Mouse (Mus musculus): Measurements from ENCODE around the gene Foxm1. TPM values are rescaled to one million over a fixed set of nuclear protein-coding genes. Genes with fewer than 3 reads are reported as not detected.

Foxm1 gene
- polyA plus RNA-seq (2015; fragmentation: Nextera tagmentation; extraction: Ambion mirVana): 7.2 and 9.4 TPM in 2 replicates

DNA sequence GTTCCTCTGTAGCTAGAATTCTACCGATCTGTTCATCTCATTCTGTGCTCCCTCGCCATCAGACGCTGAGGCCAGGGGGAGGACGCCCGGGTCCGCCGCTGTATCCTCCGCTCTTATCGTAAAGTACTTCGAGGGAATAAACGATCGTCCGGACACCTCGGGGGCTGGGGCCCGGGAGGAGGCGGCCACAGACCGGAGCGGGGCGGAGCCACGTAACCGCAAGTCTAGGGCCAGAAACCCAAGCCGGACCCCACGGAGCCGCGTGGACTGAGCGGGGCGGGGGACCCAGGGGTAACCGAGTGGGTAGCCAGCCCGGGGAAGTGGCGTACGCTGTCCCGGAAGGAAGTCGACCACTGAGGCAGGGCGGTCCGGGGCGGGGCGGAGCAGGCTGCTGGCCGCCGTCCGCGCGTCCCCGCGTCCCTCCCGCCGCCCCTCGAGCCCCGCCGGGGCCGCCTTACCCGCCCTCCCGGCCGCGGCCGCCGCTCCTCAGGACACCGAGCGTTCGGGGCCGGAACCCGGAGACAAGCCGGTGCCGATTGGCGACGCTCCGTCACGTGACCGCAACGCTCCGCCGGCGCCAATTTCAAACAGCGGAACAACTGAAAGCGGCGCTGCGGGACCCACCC is at the start of gene Foxm1, which contains the start of gene Rhno1:
Foxm1 (plus strand) TSS at position 587 of the 626 bp plus-strand sequence.
Rhno1 (minus strand) TSS at position 531 of the 626 bp plus-strand sequence.
- Histone ChIP-seq H3K36me3 (peaks cover 24% of the 10 kb centered on the region), H3K4me2 (peak within 1 kb of the TSS; percentile 98)
- under 1% methylated on average over 54 of the region's 76 CpGs for WGBS

DNA sequence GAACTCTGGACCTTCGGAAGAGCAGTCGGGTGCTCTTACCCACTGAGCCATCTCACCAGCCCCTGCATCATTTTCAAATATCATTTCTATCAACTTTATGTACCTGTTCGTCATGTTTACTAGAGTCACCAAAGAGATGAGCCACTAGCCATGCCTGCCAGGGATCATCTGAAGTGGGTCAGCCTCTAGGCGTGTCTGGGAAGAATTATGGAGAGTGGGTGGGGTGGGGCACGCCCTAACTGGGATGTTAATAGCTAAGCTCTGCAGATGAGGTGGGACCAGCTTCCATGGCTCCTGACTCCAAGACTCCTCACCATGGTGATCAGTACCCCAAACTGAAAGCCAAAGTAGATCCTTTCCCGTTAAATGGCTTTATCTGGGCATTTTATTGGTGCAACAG is 48.0 kb upstream of the Foxm1 start:
- Histone ChIP-seq H3K36me3 (no peaks in the 10 kb centered on the region), H3K27me3 (no peaks in the 10 kb centered on the region), H3K9ac (no peak overlapping the region), H3K4me2 (no peak overlapping the region), H3K4me1 (replicated peaks) (no peaks in the 10 kb centered on the region), H3K4me3 (no peak overlapping the region), H3K27ac (replicated peaks) (no peak overlapping the region), H3K9me3 (no peaks in the 10 kb centered on the region)
- no peak for ATAC-seq (ENCODE audit: low read depth)
- WGBS: 84% methylated on average over 6 of the region's 6 CpGs

More for the DNA sequence above, at the start of gene Foxm1, which contains the start of gene Rhno1:
- Histone ChIP-seq H3K4me1 (replicated peaks) (peaks cover 31% of the 10 kb centered on the region), H3K27ac (replicated peaks) (peak within 1 kb of the TSS; percentile 90), H3K4me3 (peak within 1 kb of the TSS; percentile 81), H3K27me3 (no peaks in the 10 kb centered on the region), H3K9ac (peak within 1 kb of the TSS; percentile 87), H3K9me3 (no peaks in the 10 kb centered on the region)
- ATAC-seq (ENCODE audit: low read depth): peak; percentile 91

DNA sequence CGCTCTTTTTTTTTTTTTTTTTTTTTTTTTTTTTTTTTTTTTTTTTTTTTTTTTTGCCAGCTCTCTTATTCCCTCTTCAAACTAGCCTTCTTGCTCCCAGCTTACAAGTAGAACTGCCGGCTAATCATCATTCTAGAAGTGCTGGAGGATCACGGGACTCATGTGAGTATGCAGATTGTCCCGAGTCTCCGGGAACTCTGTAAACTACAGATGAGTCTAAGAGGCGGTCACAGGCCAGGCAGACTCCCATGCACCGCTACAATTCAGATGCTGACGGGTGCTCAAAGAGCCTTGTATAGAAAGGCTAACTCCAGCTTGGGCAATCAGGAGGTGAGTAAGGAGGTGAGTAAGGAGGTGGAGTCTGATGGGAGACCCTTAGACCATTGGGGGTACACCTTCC is 47.2 kb upstream of the Foxm1 start:
- WGBS: 75% methylated on average over 8 of the region's 8 CpGs
- no peak for ATAC-seq (ENCODE audit: low read depth)
- Histone ChIP-seq H3K4me2 (no peak overlapping the region), H3K36me3 (no peaks in the 10 kb centered on the region), H3K4me1 (replicated peaks) (no peaks in the 10 kb centered on the region), H3K9ac (no peak overlapping the region), H3K27me3 (no peaks in the 10 kb centered on the region), H3K27ac (replicated peaks) (no peak overlapping the region), H3K4me3 (no peak overlapping the region), H3K9me3 (no peaks in the 10 kb centered on the region)

DNA sequence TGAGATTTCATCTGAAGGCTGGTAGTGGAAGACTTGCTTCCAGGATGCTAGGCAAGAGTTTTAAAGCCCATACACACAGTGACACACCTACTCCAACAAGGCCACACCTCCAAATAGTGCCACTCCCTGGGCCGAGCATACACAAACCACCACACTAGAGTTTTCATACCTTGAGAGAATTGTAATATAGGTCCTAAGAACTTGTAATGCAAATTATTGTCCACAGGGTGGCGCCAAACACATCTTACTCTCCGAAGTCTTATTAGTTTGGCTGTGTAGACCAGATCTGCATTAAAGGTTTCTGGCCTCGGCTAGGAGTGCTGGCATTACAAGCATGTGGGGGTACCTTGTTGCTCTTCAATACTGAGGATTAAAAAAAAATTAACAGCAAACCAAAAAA is 44.5 kb upstream of the Foxm1 start:
- Histone ChIP-seq H3K27me3 (no peaks in the 10 kb centered on the region), H3K36me3 (peaks cover 25% of the 10 kb centered on the region), H3K4me1 (replicated peaks) (no peaks in the 10 kb centered on the region), H3K4me3 (no peak overlapping the region), H3K27ac (replicated peaks) (no peak overlapping the region), H3K9me3 (no peaks in the 10 kb centered on the region), H3K4me2 (no peak overlapping the region), H3K9ac (no peak overlapping the region)
- 16% methylated on average over 4 of the region's 4 CpGs for WGBS
- no peak for ATAC-seq (ENCODE audit: low read depth)

DNA sequence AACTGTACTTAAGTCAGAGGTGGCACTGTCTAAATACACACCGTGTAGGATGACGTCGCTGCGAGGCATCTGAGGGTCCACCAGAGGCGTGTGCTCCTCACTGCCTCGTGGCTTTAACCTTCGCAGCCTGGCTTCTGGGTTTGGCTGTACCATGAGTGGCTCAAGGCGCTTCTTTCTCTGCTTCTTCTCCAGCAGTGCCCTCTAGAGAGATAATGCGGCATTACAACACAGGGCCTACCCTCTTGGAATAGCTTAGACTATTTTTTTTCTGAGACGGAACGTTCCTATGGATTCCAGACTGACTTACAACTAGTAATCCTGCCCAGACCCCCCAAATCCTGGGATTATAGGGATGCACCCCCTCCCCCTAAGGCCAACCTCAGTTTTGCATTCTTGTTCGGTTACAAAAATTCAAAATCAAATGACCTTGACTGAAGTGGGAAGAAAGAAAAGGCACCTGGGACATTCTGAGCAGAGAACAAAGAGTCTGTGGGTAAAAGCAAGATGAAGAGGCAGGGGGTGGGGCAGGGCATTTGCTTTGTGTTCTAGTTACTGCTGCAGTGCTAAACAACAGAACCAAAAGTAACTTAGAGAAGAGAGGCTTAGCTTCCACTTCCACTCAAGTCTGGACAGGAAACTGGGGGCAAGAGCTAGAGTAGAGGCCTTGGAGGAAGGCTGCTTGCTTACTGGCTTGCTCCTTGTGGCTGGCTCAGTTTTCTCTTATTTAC is 28.2 kb upstream of the Foxm1 start:
- peaks cover 23% of the 10 kb centered on the region for H3K4me1 ChIP-seq (replicated peaks)
- peaks cover 57% of the 10 kb centered on the region for H3K36me3 ChIP-seq
- H3K27ac ChIP-seq (replicated peaks): no peak overlapping the region
- H3K9me3 ChIP-seq: peaks cover 11% of the 10 kb centered on the region; the same call in 1 of the 2 replicates
- no peak overlapping the region for H3K9ac ChIP-seq
- no peak overlapping the region for H3K4me3 ChIP-seq
- H3K4me2 ChIP-seq: no peak overlapping the region
- no peaks in the 10 kb centered on the region for H3K27me3 ChIP-seq
- peak; percentile 84 for ATAC-seq (ENCODE audit: low read depth)
- WGBS: 25% methylated on average over 12 of the region's 12 CpGs

DNA sequence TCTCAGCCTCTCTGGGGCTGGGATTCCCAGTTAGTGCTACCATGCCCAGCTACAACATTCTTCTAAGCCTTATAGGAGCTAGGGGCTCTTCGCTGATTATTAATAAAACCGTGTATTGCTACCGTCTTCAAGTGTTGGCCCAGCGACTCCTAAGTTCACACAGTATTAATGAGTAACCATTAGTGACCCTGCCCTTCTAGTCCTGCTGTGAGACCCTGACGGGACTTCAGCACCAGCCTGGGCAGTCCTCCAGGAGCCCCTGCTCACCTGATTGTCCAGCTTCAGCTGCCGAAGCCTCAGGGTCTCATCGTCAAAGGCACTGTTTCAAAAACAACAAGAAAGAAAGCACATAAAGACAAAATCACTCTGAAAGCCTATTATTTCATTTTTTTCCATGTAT is 25.3 kb upstream of the Foxm1 start:
- 69% methylated on average over 7 of the region's 7 CpGs for WGBS
- no peak for ATAC-seq (ENCODE audit: low read depth)
- Histone ChIP-seq H3K27me3 (no peaks in the 10 kb centered on the region), H3K4me3 (no peak overlapping the region), H3K36me3 (peaks cover 40% of the 10 kb centered on the region), H3K4me2 (no peak overlapping the region), H3K9me3 (no peaks in the 10 kb centered on the region), H3K4me1 (replicated peaks) (peaks cover 27% of the 10 kb centered on the region), H3K9ac (no peak overlapping the region), H3K27ac (replicated peaks) (no peak overlapping the region)

DNA sequence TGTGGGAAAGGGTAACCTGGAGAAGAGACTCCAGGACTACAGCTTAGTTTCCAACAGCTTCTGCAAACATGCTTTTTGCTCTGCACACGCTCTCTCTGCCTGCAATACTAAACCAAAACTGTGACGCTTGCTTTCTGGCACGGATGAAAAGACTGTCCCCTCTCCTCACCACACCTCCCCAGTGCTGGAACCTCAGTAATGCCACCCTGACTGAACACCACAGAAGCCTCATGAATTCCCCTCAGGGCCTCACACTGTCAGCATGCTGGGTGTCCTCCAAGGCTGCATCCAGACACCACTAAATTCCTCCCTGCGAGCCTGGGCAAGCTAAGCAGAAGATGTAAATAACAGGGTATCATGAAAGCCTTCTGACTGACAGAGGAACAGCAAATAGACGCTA is 23.9 kb upstream of the Foxm1 start:
- Histone ChIP-seq H3K9me3 (no peaks in the 10 kb centered on the region), H3K27ac (replicated peaks) (0 out of 2 replicates have a peak overlapping the region, but pooled peaks have one; percentile 24), H3K4me1 (replicated peaks) (peaks cover 27% of the 10 kb centered on the region), H3K4me3 (no peak overlapping the region), H3K4me2 (no peak overlapping the region), H3K36me3 (peaks cover 36% of the 10 kb centered on the region), H3K9ac (no peak overlapping the region), H3K27me3 (no peaks in the 10 kb centered on the region)
- 43% methylated on average over 5 of the region's 5 CpGs for WGBS
- 0 out of 2 replicates have a peak, but pooled peaks have one; percentile 17 for ATAC-seq (ENCODE audit: low read depth)

DNA sequence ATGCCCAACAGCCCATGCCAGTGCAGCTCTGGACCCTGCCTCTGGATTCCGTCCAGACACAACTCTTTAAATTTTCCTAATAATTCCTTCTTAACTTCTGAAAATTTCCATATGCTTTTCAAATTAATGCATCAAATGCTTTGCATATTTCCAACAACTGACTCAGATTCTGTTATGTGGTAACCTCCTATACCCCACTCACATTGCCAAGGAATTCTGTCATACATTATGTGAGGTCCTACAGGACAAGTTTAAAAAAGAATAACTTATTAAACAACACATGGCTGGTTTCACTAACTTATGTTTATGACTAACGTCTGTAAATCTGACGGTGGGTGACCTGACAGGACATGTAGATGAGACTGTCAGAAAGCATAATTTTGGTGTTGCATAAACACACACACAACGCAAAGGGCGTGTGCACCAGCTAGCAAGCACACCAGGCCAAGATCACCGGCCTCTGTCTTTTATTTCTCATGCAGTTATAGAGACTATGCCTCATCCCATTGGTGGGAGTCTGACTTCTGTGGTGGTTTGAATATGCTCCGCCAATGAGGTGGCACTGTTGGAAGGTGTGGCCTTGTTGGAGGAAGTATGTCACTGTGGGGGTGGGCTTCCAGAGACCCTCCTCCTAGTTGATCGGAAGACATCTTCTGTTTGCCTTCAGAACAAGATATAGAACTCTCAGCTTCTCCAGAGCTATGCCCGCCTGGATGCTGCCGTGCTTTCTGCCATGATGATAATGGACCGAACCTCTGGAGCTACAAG is 20.6 kb upstream of the Foxm1 start:
- H3K4me3 ChIP-seq: no peak overlapping the region
- H3K27me3 ChIP-seq: no peaks in the 10 kb centered on the region
- H3K4me2 ChIP-seq: no peak overlapping the region
- WGBS: 95% methylated on average over 11 of the region's 11 CpGs
- H3K9ac ChIP-seq: no peak overlapping the region
- no peak for ATAC-seq (ENCODE audit: low read depth)
- no peak overlapping the region for H3K27ac ChIP-seq (replicated peaks)
- no peaks in the 10 kb centered on the region for H3K9me3 ChIP-seq
- H3K36me3 ChIP-seq: peaks cover 21% of the 10 kb centered on the region
- peaks cover 28% of the 10 kb centered on the region for H3K4me1 ChIP-seq (replicated peaks)

DNA sequence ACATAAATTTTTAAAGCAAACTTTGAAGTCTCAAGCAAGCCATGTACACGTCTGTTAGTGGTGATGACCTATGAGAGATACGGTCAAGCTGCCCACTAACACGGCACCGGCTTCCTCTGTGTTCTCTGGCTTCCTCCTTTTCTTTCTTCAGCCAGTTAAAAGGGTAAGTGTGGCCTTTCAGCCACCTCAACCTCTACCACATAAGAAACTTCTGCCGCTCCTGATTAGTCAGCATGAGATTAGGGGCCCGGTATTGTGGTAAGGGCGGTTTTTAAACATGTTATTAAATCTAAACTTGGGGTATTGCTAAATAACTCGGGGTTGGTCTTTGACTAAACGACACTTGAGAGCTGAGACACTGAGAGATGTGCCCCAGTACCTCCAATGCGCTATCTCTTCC is 17.1 kb upstream of the Foxm1 start:
- Histone ChIP-seq H3K9me3 (no peaks in the 10 kb centered on the region), H3K4me3 (no peak overlapping the region), H3K4me1 (replicated peaks) (peaks cover 28% of the 10 kb centered on the region), H3K27ac (replicated peaks) (no peak overlapping the region), H3K4me2 (no peak overlapping the region), H3K27me3 (no peaks in the 10 kb centered on the region), H3K36me3 (peaks cover 22% of the 10 kb centered on the region), H3K9ac (no peak overlapping the region)
- no peak for ATAC-seq (ENCODE audit: low read depth)
- 95% methylated on average over 10 of the region's 10 CpGs for WGBS

DNA sequence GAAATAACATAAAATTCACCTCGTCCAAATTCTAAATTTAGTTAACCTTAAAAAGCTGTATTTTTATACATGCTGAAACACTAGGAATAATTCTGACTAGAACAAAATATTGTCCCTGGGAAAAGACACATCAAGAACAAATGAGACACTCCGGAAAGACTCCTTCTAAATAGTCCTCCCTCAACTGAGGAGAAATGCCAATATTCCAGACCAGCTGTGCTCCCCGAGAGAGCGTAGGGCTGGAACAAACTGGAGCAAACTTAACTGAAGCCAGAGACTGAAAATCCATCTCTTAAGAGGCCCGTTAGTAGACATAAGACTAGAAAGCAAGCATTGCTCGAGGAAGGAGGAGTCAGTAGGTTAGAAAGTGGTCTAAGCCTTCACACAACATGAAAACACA is 16.0 kb upstream of the Foxm1 start:
- ATAC-seq (ENCODE audit: low read depth): no peak
- Histone ChIP-seq H3K9ac (no peak overlapping the region), H3K36me3 (peaks cover 27% of the 10 kb centered on the region), H3K27ac (replicated peaks) (no peak overlapping the region), H3K4me1 (replicated peaks) (peaks cover 28% of the 10 kb centered on the region), H3K27me3 (no peaks in the 10 kb centered on the region), H3K4me3 (no peak overlapping the region), H3K4me2 (no peak overlapping the region), H3K9me3 (no peaks in the 10 kb centered on the region)
- WGBS: 85% methylated on average over 6 of the region's 6 CpGs

DNA sequence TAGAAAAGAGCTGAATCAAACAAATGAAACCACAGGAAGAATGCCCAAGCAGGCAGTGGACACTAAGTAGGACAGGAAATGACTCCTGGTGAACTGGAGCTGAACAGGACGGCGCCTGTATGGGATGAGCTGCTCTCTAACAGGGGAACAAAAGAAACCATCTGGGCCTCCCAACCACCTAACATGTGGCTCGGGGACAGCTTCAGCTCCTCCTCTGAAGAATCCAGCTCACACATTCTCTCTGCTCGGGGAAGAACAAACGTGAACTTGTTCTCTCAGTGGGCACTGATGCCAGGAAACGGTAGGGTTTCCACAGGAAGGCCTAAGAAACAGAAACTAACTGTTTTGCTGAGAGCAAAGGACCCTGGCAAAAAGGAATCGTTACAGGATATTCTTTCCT is 13.1 kb upstream of the Foxm1 start:
- peak overlapping the region; percentile 61 for H3K27ac ChIP-seq (replicated peaks)

DNA sequence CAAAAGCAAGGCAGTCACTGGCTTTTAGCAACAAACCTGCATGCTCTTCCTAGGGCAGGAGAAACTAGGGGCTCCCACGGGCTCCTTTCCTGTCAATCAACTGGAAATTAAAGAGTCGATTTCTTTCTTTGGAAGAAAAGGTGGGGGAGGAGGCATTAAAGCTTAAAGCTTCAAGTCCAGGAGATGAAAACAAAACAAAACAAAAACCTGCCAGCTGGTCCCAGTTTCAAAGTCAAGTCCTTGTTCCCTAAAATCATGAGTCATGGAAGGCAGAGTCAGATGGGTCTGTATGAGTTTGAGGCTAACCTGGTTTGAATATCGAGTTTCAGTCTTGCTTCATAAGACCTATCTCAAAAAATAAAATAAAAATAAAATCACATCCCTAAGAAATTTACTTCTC is 8.6 kb upstream of the Foxm1 start:
- Histone ChIP-seq H3K4me1 (replicated peaks) (peaks cover 31% of the 10 kb centered on the region), H3K9ac (no peak overlapping the region), H3K4me2 (peak overlapping the region; percentile 73), H3K27ac (replicated peaks) (no peak overlapping the region), H3K36me3 (peaks cover 32% of the 10 kb centered on the region), H3K27me3 (no peaks in the 10 kb centered on the region), H3K4me3 (peak overlapping the region; percentile 73; the same call in 1 of the 2 replicates), H3K9me3 (no peaks in the 10 kb centered on the region)
- no peak for ATAC-seq (ENCODE audit: low read depth)
- 75% methylated on average over 3 of the region's 3 CpGs for WGBS

More for the DNA sequence above, 13.1 kb upstream of the Foxm1 start:
- H3K4me1 ChIP-seq (replicated peaks): peaks cover 36% of the 10 kb centered on the region
- H3K36me3 ChIP-seq: peaks cover 16% of the 10 kb centered on the region
- H3K4me3 ChIP-seq: no peak overlapping the region
- H3K27me3 ChIP-seq: no peaks in the 10 kb centered on the region
- 34% methylated on average over 7 of the region's 7 CpGs for WGBS
- H3K9ac ChIP-seq: no peak overlapping the region
- H3K4me2 ChIP-seq: no peak overlapping the region
- H3K9me3 ChIP-seq: no peaks in the 10 kb centered on the region
- ATAC-seq (ENCODE audit: low read depth): no peak; the same call in 1 of the 2 replicates

Data from neural tube, embryonic 13.5 days (tissue).